Mouse (Mus musculus): ENCODE data around the gene Fam178b.
"Not testable (repeated sequence)": the region's sequence is repeated elsewhere in the genome, so short reads cannot be mapped to it uniquely, and the experiment has no call there.

Fam178b gene

GRCm38 (mm10) chr1:36625442-36625841 lies 57.5 kb downstream of the Fam178b start:
- DNase-seq: no peak

- DNase-seq: not testable (repeated sequence)
Observed at GRCm38 (mm10) chr1:36615958-36616357, 67.0 kb downstream of the Fam178b start.

DNA sequence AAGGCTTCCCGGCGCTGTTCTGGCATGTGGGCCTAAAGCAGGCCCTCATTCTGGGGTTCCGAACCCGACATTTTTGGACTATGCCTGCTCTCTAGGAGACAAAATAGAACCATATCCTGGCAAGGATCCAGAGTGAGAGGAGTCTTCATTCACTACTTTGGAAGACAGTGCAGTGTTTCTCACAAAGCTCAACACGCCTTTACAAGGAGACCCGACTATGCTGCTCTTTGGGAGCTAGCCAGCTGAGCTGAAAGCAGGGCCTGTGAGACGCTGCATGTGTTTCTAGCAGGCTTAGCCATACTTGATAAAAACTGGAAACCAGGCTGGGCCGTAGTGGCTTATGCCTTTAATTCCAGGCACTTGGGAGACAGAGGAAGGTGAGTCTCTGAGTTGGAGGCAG lies 67.8 kb downstream of the Fam178b start:
- no peak for DNase-seq

- DNase-seq: no peak
Observed at GRCm38 (mm10) chr1:36614584-36614983, 68.4 kb downstream of the Fam178b start.

- no peak for DNase-seq
Observed at GRCm38 (mm10) chr1:36613374-36613895, 69.5 kb downstream of the Fam178b start.

- no peak for DNase-seq
Observed at GRCm38 (mm10) chr1:36612362-36612761, 70.6 kb downstream of the Fam178b start.

- no peak for DNase-seq
Observed at GRCm38 (mm10) chr1:36611449-36612123, 71.4 kb downstream of the Fam178b start.

DNA sequence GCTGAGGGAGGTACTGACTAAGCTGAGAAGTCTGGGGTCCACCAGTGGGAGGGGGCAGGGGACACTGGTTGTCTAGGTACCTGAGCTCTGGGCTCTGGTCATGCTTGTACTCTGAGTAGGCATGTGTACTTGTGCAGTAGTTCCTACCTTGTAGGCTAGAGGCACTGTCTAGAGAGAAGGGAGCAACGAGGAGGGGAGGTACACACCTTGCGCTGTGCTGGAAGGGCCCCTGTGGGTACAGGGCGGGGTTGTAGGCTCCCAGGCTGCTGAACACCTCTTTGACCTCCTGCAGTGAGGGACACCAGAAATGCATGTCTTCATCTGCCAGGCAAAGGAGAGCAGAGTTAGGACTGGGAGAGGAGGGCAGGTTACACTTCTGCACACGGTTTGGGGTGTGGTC lies 74.8 kb downstream of the Fam178b start:
- DNase-seq: no peak

GRCm38 (mm10) chr1:36606951-36607350 lies 76.0 kb downstream of the Fam178b start:
- peak in 1 of 2 experiments; percentile 17 for DNase-seq

DNA sequence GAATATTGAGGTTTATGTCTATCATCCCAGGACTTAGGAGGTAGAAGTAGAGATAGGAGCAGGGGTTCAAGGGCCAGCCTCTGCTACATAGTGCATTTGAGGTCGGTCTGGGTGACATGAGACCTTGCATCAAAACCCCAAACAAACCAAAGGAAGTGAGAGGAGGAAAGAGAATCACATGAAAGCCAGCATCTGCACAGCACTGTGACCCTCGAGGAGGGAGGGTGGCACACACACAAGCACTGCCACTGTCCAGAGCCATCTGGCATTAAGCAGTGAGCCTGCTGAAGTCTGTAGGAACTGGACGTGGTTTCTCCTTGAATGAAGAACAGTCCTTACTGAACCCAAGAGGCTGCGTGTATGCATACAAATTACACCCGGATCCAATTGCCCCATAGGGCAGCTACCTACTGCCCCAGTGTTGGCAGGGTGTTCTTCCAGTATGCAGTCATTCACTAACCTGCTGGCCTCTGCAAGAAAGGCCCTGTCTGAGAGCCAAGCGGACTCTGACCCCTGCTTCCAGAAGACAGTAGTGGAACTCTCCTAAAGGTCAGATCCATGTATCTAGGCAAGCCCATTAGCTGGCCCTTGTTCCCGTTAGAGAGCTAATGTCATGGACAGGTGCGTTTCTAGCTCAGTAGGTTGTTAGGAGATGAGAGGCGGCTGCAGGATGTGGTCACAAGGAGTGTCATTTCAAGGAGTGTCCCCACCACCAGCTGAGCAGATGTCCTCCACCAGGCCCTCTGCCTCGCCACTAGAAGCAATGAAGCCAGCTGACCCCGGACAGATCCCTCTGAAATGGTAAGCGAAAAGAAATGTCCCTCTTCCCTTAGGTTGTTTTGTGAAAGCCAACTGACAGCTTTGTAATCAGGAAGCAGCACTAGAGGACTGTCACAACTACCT lies 78.5 kb downstream of the Fam178b start:
- no peak for DNase-seq

GRCm38 (mm10) chr1:36603361-36603760 lies 79.6 kb downstream of the Fam178b start:
- peak; percentile 61 to 79 for DNase-seq

GRCm38 (mm10) chr1:36602271-36602670 lies 80.7 kb downstream of the Fam178b start:
- DNase-seq: no peak

- DNase-seq: no peak
Observed at GRCm38 (mm10) chr1:36598411-36598810, 84.6 kb downstream of the Fam178b start.

DNA sequence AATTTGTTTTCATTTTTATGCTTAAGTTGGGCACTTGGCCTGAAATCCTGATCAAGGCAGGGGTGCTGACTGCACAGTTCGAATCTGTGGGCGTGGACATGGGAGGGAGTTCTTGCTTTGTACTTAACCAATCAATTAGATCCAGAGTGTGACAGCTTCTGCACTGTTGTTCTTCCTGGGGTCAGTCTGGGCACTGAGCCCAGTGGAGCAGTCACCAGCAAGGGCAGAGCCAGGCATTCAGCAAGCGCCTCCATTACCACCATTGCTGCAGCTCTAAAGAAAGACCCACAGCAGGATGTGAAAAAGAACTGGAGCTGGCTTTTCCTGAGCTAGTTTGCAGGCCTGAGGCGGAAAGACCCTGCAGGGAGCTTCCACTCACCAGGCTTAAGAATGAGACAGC lies 86.9 kb downstream of the Fam178b start:
- DNase-seq: peak; percentile 77 to 90

DNA sequence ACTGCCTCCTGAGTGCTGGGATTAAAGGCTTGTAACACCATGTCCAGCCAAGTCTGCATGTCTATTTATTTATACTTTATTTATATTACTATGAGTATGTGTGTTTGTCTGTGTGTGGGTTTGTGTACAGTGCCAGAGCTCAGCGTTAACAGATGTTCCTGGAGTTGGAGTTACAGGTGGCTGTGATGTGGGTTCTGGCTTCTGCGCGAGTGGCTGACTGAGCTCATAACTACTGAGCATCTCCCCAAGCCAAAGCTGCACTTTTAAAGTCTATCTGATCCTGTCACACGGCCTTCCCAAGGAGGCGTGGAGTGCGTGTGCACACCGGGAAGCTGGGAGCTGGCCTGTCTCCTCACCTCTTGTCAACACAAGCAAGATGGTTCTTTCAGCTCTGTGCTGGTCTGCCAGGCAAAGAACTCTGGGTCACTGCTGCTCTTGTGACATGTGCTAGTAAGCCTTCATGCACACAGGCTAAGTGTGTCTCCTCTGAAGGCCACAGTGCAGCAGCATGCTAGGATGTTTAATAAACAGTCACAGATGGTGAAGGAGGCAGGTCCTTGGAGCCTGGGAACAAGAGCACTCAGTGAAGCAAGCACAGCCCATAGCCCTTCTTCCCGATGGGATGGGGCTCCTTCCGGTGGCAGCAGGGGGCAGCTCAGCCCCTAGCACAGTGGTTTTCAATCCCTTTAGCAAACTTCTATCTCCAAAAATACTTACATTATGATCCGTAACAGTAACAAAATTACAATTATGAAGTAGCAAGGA lies 87.6 kb downstream of the Fam178b start:
- peak; percentile 34 to 64 for DNase-seq

DNA sequence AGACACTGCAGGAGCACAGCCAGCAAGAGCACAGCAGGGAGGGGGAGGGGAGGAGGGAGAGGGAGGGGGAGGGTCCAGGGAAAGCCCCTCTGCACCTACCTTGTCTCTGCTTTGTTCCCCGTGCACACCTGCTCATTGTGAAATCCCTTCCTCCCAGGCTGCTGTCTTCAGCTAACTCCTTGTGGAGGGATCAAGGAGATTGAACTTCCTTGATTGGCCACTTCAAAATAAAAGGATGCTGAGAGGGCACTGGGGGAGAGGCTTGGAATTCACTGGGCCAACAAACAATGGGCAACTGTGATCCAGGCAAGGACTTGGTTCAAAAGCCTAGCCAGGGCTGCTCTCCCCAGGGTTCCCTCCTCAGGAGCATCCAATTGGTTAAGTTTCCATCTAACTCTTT lies 89.9 kb downstream of the Fam178b start:
- peak in 1 of 2 experiments; percentile 19 for DNase-seq

DNA sequence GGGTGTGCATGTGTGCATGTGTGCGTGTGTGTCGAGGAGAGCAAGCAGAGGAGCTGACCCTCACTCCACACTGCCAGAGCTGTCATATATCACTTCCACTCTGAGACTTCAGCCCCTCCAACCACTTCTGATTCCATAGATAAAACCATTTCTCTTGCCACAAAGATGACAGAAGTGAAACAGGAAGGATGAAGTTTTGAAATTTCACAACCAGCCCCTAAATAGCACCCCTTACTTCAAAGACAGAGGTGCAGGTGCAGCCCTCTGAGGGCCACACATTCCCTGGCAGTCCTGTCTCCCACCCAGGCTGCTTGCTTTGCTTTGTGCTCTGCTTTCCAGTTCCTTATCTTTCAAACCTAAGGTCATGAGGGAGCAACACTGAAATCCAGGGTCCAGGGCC lies 91.6 kb downstream of the Fam178b start:
- DNase-seq: no peak

- DNase-seq: peak in 1 of 2 experiments; percentile 13
Observed at GRCm38 (mm10) chr1:36590664-36591063, 92.3 kb downstream of the Fam178b start.

- peak; percentile 75 to 82 for DNase-seq
Observed at GRCm38 (mm10) chr1:36589486-36589885, 93.5 kb downstream of the Fam178b start.

GRCm38 (mm10) chr1:36588476-36589450 lies 94.2 kb downstream of the Fam178b start:
- peak; percentile 57 to 69 for DNase-seq

- DNase-seq: no peak
Observed at GRCm38 (mm10) chr1:36587860-36588259, 95.1 kb downstream of the Fam178b start.

GRCm38 (mm10) chr1:36586288-36586687 lies 96.7 kb downstream of the Fam178b start:
- DNase-seq: no peak

All from lung, postnatal 4 days (tissue).